Mouse (Mus musculus) embryonic facial prominence, embryonic 10.5 days (tissue): ENCODE data around the gene Simc1. TPM values are rescaled to one million over a fixed set of nuclear protein-coding genes. Genes with fewer than 3 reads are reported as not detected.

Experiments
- DNase-seq: peaks from one replicate; pipeline ENCODE4 v3.0.0-alpha.2; 2017; ENCODE audit warnings: low spot score
- H3K27ac ChIP-seq: fragments of 300-500 bp; sonication (generic); replicated peaks from 2 replicates; pipeline ENCODE4 v1.5.1; 2016; ENCODE audit warnings: mild to moderate bottlenecking
- H3K27me3 ChIP-seq: fragments of 300-500 bp; sonication (generic); replicated peaks from 2 replicates; pipeline ENCODE4 v1.6.1; 2016; ENCODE audit warnings: low read depth, mild to moderate bottlenecking; ENCODE audit not compliant: poor library complexity, severe bottlenecking
- H3K36me3 ChIP-seq: fragments of 300-500 bp; sonication (generic); replicated peaks from 2 replicates; pipeline ENCODE4 v1.6.1; 2016; ENCODE audit warnings: mild to moderate bottlenecking, moderate library complexity
- H3K4me1 ChIP-seq: fragments of 300-500 bp; sonication (generic); 2 replicates; pipeline ENCODE4 v1.6.1; 2016
- H3K4me3 ChIP-seq: fragments of 300-500 bp; sonication (generic); 2 replicates; pipeline ENCODE4 v1.5.1; 2016; ENCODE audit warnings: mild to moderate bottlenecking, moderate library complexity
- H3K9me3 ChIP-seq: fragments of 300-500 bp; sonication (generic); 2 replicates; pipeline ENCODE4 v1.6.1; 2016; ENCODE audit warnings: mild to moderate bottlenecking
- WGBS: fragments of 180-500 bp; shearing (Covaris S2); methylation state at CpG from one replicate; pipeline ENCODE4 v1.1.7; 2016; 5-methylcytosine and 5-hydroxymethylcytosine counted together
- polyA plus RNA-seq: library from polyadenylated mRNA; unstranded; fragments of >200 nt; fragmentation: Nextera tagmentation; extraction: Ambion mirVana; gene quantifications from 2 replicates; pipeline ENCODE4 v1.2.1, GENCODE M21; 2016

Simc1 gene
- 20.4 and 21.0 TPM in 2 replicates for polyA plus RNA-seq

GRCm38 (mm10) chr13:54503604-54504521 is at the start of gene Simc1:
Simc1 (plus strand) TSS chr13:54503779.
- H3K27me3 ChIP-seq = peaks cover 10% of the 10 kb centered on the region; the same call in 1 of the 2 replicates
- under 1% methylated on average over 105 of the region's 105 CpGs for WGBS

GRCm38 (mm10) chr13:54457062-54457461 is 46.5 kb upstream of the Simc1 start:
- DNase-seq = peak; percentile 25
- Histone ChIP-seq H3K36me3 (peaks cover 90% of the 10 kb centered on the region), H3K4me1 (no peaks in the 10 kb centered on the region), H3K27ac (no peak overlapping the region), H3K9me3 (no peaks in the 10 kb centered on the region), H3K27me3 (no peaks in the 10 kb centered on the region), H3K4me3 (no peak overlapping the region)
- WGBS = 87% methylated on average over 2 of the region's 2 CpGs

More at GRCm38 (mm10) chr13:54503604-54504521, at the start of gene Simc1:
- no peaks in the 10 kb centered on the region for H3K9me3 ChIP-seq
- peaks cover 23% of the 10 kb centered on the region for H3K4me1 ChIP-seq
- H3K4me3 ChIP-seq = peak within 1 kb of the TSS; percentile 84
- DNase-seq = peak; percentile 92
- H3K27ac ChIP-seq = peak within 1 kb of the TSS; percentile 94
- H3K36me3 ChIP-seq = peaks cover 22% of the 10 kb centered on the region

GRCm38 (mm10) chr13:54459282-54459681 is 44.3 kb upstream of the Simc1 start:
- no peak overlapping the region for H3K27ac ChIP-seq
- DNase-seq = no peak
- WGBS = 85% methylated on average over 4 of the region's 4 CpGs
- no peaks in the 10 kb centered on the region for H3K27me3 ChIP-seq
- peaks cover 100% of the 10 kb centered on the region for H3K36me3 ChIP-seq
- H3K4me3 ChIP-seq = no peak overlapping the region
- peaks cover 7% of the 10 kb centered on the region for H3K9me3 ChIP-seq
- H3K4me1 ChIP-seq = no peaks in the 10 kb centered on the region

- Histone ChIP-seq H3K9me3 (peaks cover 17% of the 10 kb centered on the region), H3K27ac (peak within 1 kb of the TSS; percentile 91), H3K4me1 (peaks cover 9% of the 10 kb centered on the region), H3K27me3 (no peaks in the 10 kb centered on the region), H3K4me3 (peak within 1 kb of the TSS; percentile 95), H3K36me3 (peaks cover 44% of the 10 kb centered on the region)
- under 1% methylated on average over 67 of the region's 67 CpGs for WGBS
- peak; percentile 92 for DNase-seq
These were observed 35.2 kb upstream of the Simc1 start, which contains the start of gene Thoc3 for GRCm38 (mm10) chr13:54468098-54469011. Thoc3 (minus strand) TSS chr13:54468849.

- Histone ChIP-seq H3K36me3 (peaks cover 37% of the 10 kb centered on the region), H3K4me1 (peaks cover 9% of the 10 kb centered on the region), H3K27me3 (no peaks in the 10 kb centered on the region), H3K27ac (peak overlapping the region; percentile 91), H3K4me3 (peak overlapping the region; percentile 95), H3K9me3 (peaks cover 13% of the 10 kb centered on the region)
- 21% methylated on average over 4 of the region's 4 CpGs for WGBS
- DNase-seq = no peak
These were observed 34.6 kb upstream of the Simc1 start for GRCm38 (mm10) chr13:54469012-54469354.

GRCm38 (mm10) chr13:54471967-54472366 is 31.6 kb upstream of the Simc1 start:
- H3K4me1 ChIP-seq = peaks cover 9% of the 10 kb centered on the region
- DNase-seq = no peak
- H3K4me3 ChIP-seq = no peak overlapping the region
- no peak overlapping the region for H3K27ac ChIP-seq
- no peaks in the 10 kb centered on the region for H3K9me3 ChIP-seq
- no peaks in the 10 kb centered on the region for H3K27me3 ChIP-seq
- 86% methylated on average over 4 of the region's 4 CpGs for WGBS
- H3K36me3 ChIP-seq = peaks cover 8% of the 10 kb centered on the region

GRCm38 (mm10) chr13:54474996-54475395 is 28.6 kb upstream of the Simc1 start:
- Histone ChIP-seq H3K27ac (no peak overlapping the region), H3K9me3 (no peaks in the 10 kb centered on the region), H3K4me3 (no peak overlapping the region), H3K36me3 (no peaks in the 10 kb centered on the region), H3K27me3 (no peaks in the 10 kb centered on the region), H3K4me1 (no peaks in the 10 kb centered on the region)
- DNase-seq = no peak
- WGBS = 79% methylated on average over 2 of the region's 2 CpGs

GRCm38 (mm10) chr13:54475702-54476101 is 27.9 kb upstream of the Simc1 start:
- no peak for DNase-seq
- 85% methylated on average over 5 of the region's 5 CpGs for WGBS
- no peak overlapping the region for H3K27ac ChIP-seq
- H3K27me3 ChIP-seq = no peaks in the 10 kb centered on the region
- H3K4me3 ChIP-seq = no peak overlapping the region
- no peaks in the 10 kb centered on the region for H3K4me1 ChIP-seq
- no peaks in the 10 kb centered on the region for H3K36me3 ChIP-seq
- no peaks in the 10 kb centered on the region for H3K9me3 ChIP-seq

GRCm38 (mm10) chr13:54479286-54479685 is 24.3 kb upstream of the Simc1 start:
- Histone ChIP-seq H3K27ac (no peak overlapping the region), H3K9me3 (no peaks in the 10 kb centered on the region), H3K4me3 (no peak overlapping the region), H3K36me3 (no peaks in the 10 kb centered on the region), H3K4me1 (no peaks in the 10 kb centered on the region), H3K27me3 (no peaks in the 10 kb centered on the region)
- WGBS = 66% methylated on average over 3 of the region's 3 CpGs
- DNase-seq = no peak

- no peak for DNase-seq
- Histone ChIP-seq H3K4me1 (no peaks in the 10 kb centered on the region), H3K9me3 (no peaks in the 10 kb centered on the region), H3K27me3 (no peaks in the 10 kb centered on the region), H3K27ac (no peak overlapping the region), H3K4me3 (no peak overlapping the region), H3K36me3 (no peaks in the 10 kb centered on the region)
- 88% methylated on average over 14 of the region's 14 CpGs for WGBS
These were observed 22.1 kb upstream of the Simc1 start for GRCm38 (mm10) chr13:54481498-54481897.

- Histone ChIP-seq H3K4me1 (peaks cover 4% of the 10 kb centered on the region; the same call in 1 of the 2 replicates), H3K4me3 (no peak overlapping the region), H3K9me3 (no peaks in the 10 kb centered on the region), H3K36me3 (no peaks in the 10 kb centered on the region), H3K27me3 (no peaks in the 10 kb centered on the region), H3K27ac (no peak overlapping the region)
- 87% methylated on average over 5 of the region's 5 CpGs for WGBS
- DNase-seq = peak; percentile 4
These were observed 13.2 kb upstream of the Simc1 start for GRCm38 (mm10) chr13:54490411-54490810.

GRCm38 (mm10) chr13:54491381-54491780 is 12.2 kb upstream of the Simc1 start:
- WGBS = 84% methylated on average over 6 of the region's 6 CpGs
- Histone ChIP-seq H3K36me3 (no peaks in the 10 kb centered on the region), H3K27me3 (no peaks in the 10 kb centered on the region), H3K4me1 (peaks cover 11% of the 10 kb centered on the region), H3K27ac (no peak overlapping the region), H3K4me3 (no peak overlapping the region), H3K9me3 (no peaks in the 10 kb centered on the region)
- DNase-seq = no peak
